Mouse (Mus musculus): ENCODE results near the gene Gm42669. TPM values are rescaled to one million over a fixed set of nuclear protein-coding genes. Genes with fewer than 3 reads are reported as not detected.

The Gm42669 gene
- polyA plus RNA-seq, 1 experiment from 2014 or later = 0.95 TPM

GRCm38 (mm10) chr5:107511326-107511725, 3.9 kb downstream of the Gm42669 start:
- Histone ChIP-seq H3K27ac (ENCODE audit: low read length) (no peak overlapping the region), H3K27me3 (ENCODE audit: control insufficient read depth, insufficient read depth, low read length) (no peaks in the 10 kb centered on the region), H3K9ac (replicated peaks; ENCODE audit: low read depth, low read length) (no peak overlapping the region), H3K36me3 (ENCODE audit: control insufficient read depth, insufficient read depth, low read length) (no peaks in the 10 kb centered on the region; the same call in 1 of the 2 replicates), H3K4me3 (ENCODE audit: low read depth, low read length) (no peak overlapping the region), H3K4me2 (replicated peaks; ENCODE audit: low read depth, low read length) (no peak overlapping the region), H3K9me3 (ENCODE audit: control insufficient read depth, low read depth, low read length) (no peaks in the 10 kb centered on the region), H3K4me1 (ENCODE audit: control insufficient read depth, insufficient read depth, low read length) (no peaks in the 10 kb centered on the region)
- ATAC-seq (ENCODE audit: insufficient number of reproducible peaks, insufficient read depth, low FRiP score, low read depth) = no peak
- WGBS = 47% methylated on average over 2 of the region's 2 CpGs

- Histone ChIP-seq H3K27ac (ENCODE audit: low read length) (no peak overlapping the region), H3K4me2 (replicated peaks; ENCODE audit: low read depth, low read length) (no peak overlapping the region), H3K9ac (replicated peaks; ENCODE audit: low read depth, low read length) (no peak overlapping the region), H3K4me1 (ENCODE audit: control insufficient read depth, insufficient read depth, low read length) (no peaks in the 10 kb centered on the region), H3K36me3 (ENCODE audit: control insufficient read depth, insufficient read depth, low read length) (no peaks in the 10 kb centered on the region), H3K4me3 (ENCODE audit: low read depth, low read length) (no peak overlapping the region), H3K9me3 (ENCODE audit: control insufficient read depth, low read depth, low read length) (no peaks in the 10 kb centered on the region), H3K27me3 (ENCODE audit: control insufficient read depth, insufficient read depth, low read length) (no peaks in the 10 kb centered on the region)
- WGBS = 51% methylated on average over 7 of the region's 7 CpGs
- no peak for ATAC-seq (ENCODE audit: insufficient number of reproducible peaks, insufficient read depth, low FRiP score, low read depth)
These were observed 6.2 kb downstream of the Gm42669 start for GRCm38 (mm10) chr5:107513583-107513982.

GRCm38 (mm10) chr5:107515453-107515852, 8.0 kb downstream of the Gm42669 start:
- no peak overlapping the region for H3K4me3 ChIP-seq (ENCODE audit: low read depth, low read length)
- H3K27ac ChIP-seq (ENCODE audit: low read length) = no peak overlapping the region
- no peaks in the 10 kb centered on the region for H3K4me1 ChIP-seq (ENCODE audit: control insufficient read depth, insufficient read depth, low read length)
- H3K36me3 ChIP-seq (ENCODE audit: control insufficient read depth, insufficient read depth, low read length) = no peaks in the 10 kb centered on the region
- 95% methylated on average over 3 of the region's 3 CpGs for WGBS
- H3K9me3 ChIP-seq (ENCODE audit: control insufficient read depth, low read depth, low read length) = no peaks in the 10 kb centered on the region
- H3K27me3 ChIP-seq (ENCODE audit: control insufficient read depth, insufficient read depth, low read length) = no peaks in the 10 kb centered on the region
- H3K9ac ChIP-seq (replicated peaks; ENCODE audit: low read depth, low read length) = no peak overlapping the region
- ATAC-seq (ENCODE audit: insufficient number of reproducible peaks, insufficient read depth, low FRiP score, low read depth) = no peak
- no peak overlapping the region for H3K4me2 ChIP-seq (replicated peaks; ENCODE audit: low read depth, low read length)

GRCm38 (mm10) chr5:107516087-107516486, 8.7 kb downstream of the Gm42669 start:
- H3K36me3 ChIP-seq (ENCODE audit: control insufficient read depth, insufficient read depth, low read length) = no peaks in the 10 kb centered on the region
- WGBS = 93% methylated on average over 1 of the region's 1 CpGs
- no peak for ATAC-seq (ENCODE audit: insufficient number of reproducible peaks, insufficient read depth, low FRiP score, low read depth)

GRCm38 (mm10) chr5:107518602-107519001, 11.2 kb downstream of the Gm42669 start:
- no peak overlapping the region for H3K4me2 ChIP-seq (replicated peaks; ENCODE audit: low read depth, low read length)
- H3K4me1 ChIP-seq (ENCODE audit: control insufficient read depth, insufficient read depth, low read length) = no peaks in the 10 kb centered on the region
- H3K36me3 ChIP-seq (ENCODE audit: control insufficient read depth, insufficient read depth, low read length) = no peaks in the 10 kb centered on the region
- no peak overlapping the region for H3K9ac ChIP-seq (replicated peaks; ENCODE audit: low read depth, low read length)
- H3K9me3 ChIP-seq (ENCODE audit: control insufficient read depth, low read depth, low read length) = no peaks in the 10 kb centered on the region
- no peak overlapping the region for H3K27ac ChIP-seq (ENCODE audit: low read length)
- 94% methylated on average over 4 of the region's 4 CpGs for WGBS
- no peak for ATAC-seq (ENCODE audit: insufficient number of reproducible peaks, insufficient read depth, low FRiP score, low read depth)
- H3K4me3 ChIP-seq (ENCODE audit: low read depth, low read length) = no peak overlapping the region
- H3K27me3 ChIP-seq (ENCODE audit: control insufficient read depth, insufficient read depth, low read length) = no peaks in the 10 kb centered on the region

More at GRCm38 (mm10) chr5:107516087-107516486, 8.7 kb downstream of the Gm42669 start:
- H3K27ac ChIP-seq (ENCODE audit: low read length) = no peak overlapping the region
- no peaks in the 10 kb centered on the region for H3K27me3 ChIP-seq (ENCODE audit: control insufficient read depth, insufficient read depth, low read length)
- H3K4me1 ChIP-seq (ENCODE audit: control insufficient read depth, insufficient read depth, low read length) = no peaks in the 10 kb centered on the region
- no peak overlapping the region for H3K4me3 ChIP-seq (ENCODE audit: low read depth, low read length)
- no peaks in the 10 kb centered on the region for H3K9me3 ChIP-seq (ENCODE audit: control insufficient read depth, low read depth, low read length)
- H3K4me2 ChIP-seq (replicated peaks; ENCODE audit: low read depth, low read length) = no peak overlapping the region
- H3K9ac ChIP-seq (replicated peaks; ENCODE audit: low read depth, low read length) = no peak overlapping the region

GRCm38 (mm10) chr5:107521386-107521785, 14.0 kb downstream of the Gm42669 start:
- H3K36me3 ChIP-seq (ENCODE audit: control insufficient read depth, insufficient read depth, low read length) = no peaks in the 10 kb centered on the region
- no peaks in the 10 kb centered on the region for H3K4me1 ChIP-seq (ENCODE audit: control insufficient read depth, insufficient read depth, low read length)
- H3K9me3 ChIP-seq (ENCODE audit: control insufficient read depth, low read depth, low read length) = no peaks in the 10 kb centered on the region
- H3K27ac ChIP-seq (ENCODE audit: low read length) = no peak overlapping the region
- H3K4me2 ChIP-seq (replicated peaks; ENCODE audit: low read depth, low read length) = no peak overlapping the region
- H3K4me3 ChIP-seq (ENCODE audit: low read depth, low read length) = no peak overlapping the region
- WGBS = 83% methylated on average over 6 of the region's 6 CpGs
- no peak for ATAC-seq (ENCODE audit: insufficient number of reproducible peaks, insufficient read depth, low FRiP score, low read depth)
- no peaks in the 10 kb centered on the region for H3K27me3 ChIP-seq (ENCODE audit: control insufficient read depth, insufficient read depth, low read length)
- no peak overlapping the region for H3K9ac ChIP-seq (replicated peaks; ENCODE audit: low read depth, low read length)

GRCm38 (mm10) chr5:107521897-107522296, 14.5 kb downstream of the Gm42669 start:
- no peak overlapping the region for H3K4me3 ChIP-seq (ENCODE audit: low read depth, low read length)
- H3K36me3 ChIP-seq (ENCODE audit: control insufficient read depth, insufficient read depth, low read length) = no peaks in the 10 kb centered on the region
- H3K4me2 ChIP-seq (replicated peaks; ENCODE audit: low read depth, low read length) = no peak overlapping the region
- WGBS = 75% methylated on average over 7 of the region's 7 CpGs
- no peaks in the 10 kb centered on the region for H3K4me1 ChIP-seq (ENCODE audit: control insufficient read depth, insufficient read depth, low read length)
- H3K27me3 ChIP-seq (ENCODE audit: control insufficient read depth, insufficient read depth, low read length) = no peaks in the 10 kb centered on the region
- no peak overlapping the region for H3K27ac ChIP-seq (ENCODE audit: low read length)
- no peaks in the 10 kb centered on the region for H3K9me3 ChIP-seq (ENCODE audit: control insufficient read depth, low read depth, low read length)
- no peak for ATAC-seq (ENCODE audit: insufficient number of reproducible peaks, insufficient read depth, low FRiP score, low read depth)
- H3K9ac ChIP-seq (replicated peaks; ENCODE audit: low read depth, low read length) = no peak overlapping the region

GRCm38 (mm10) chr5:107524281-107524680, 16.9 kb downstream of the Gm42669 start:
- no peak for ATAC-seq (ENCODE audit: insufficient number of reproducible peaks, insufficient read depth, low FRiP score, low read depth)
- Histone ChIP-seq H3K27ac (ENCODE audit: low read length) (no peak overlapping the region), H3K9me3 (ENCODE audit: control insufficient read depth, low read depth, low read length) (no peaks in the 10 kb centered on the region), H3K27me3 (ENCODE audit: control insufficient read depth, insufficient read depth, low read length) (no peaks in the 10 kb centered on the region), H3K4me1 (ENCODE audit: control insufficient read depth, insufficient read depth, low read length) (no peaks in the 10 kb centered on the region), H3K4me3 (ENCODE audit: low read depth, low read length) (no peak overlapping the region), H3K9ac (replicated peaks; ENCODE audit: low read depth, low read length) (no peak overlapping the region), H3K4me2 (replicated peaks; ENCODE audit: low read depth, low read length) (no peak overlapping the region), H3K36me3 (ENCODE audit: control insufficient read depth, insufficient read depth, low read length) (no peaks in the 10 kb centered on the region)
- 83% methylated on average over 10 of the region's 10 CpGs for WGBS

- WGBS = 91% methylated on average over 3 of the region's 3 CpGs
- Histone ChIP-seq H3K9ac (replicated peaks; ENCODE audit: low read depth, low read length) (no peak overlapping the region), H3K27me3 (ENCODE audit: control insufficient read depth, insufficient read depth, low read length) (no peaks in the 10 kb centered on the region), H3K4me1 (ENCODE audit: control insufficient read depth, insufficient read depth, low read length) (no peaks in the 10 kb centered on the region), H3K36me3 (ENCODE audit: control insufficient read depth, insufficient read depth, low read length) (no peaks in the 10 kb centered on the region), H3K4me2 (replicated peaks; ENCODE audit: low read depth, low read length) (no peak overlapping the region), H3K27ac (ENCODE audit: low read length) (no peak overlapping the region), H3K9me3 (ENCODE audit: control insufficient read depth, low read depth, low read length) (no peaks in the 10 kb centered on the region), H3K4me3 (ENCODE audit: low read depth, low read length) (no peak overlapping the region)
- no peak for ATAC-seq (ENCODE audit: insufficient number of reproducible peaks, insufficient read depth, low FRiP score, low read depth)
These were observed 21.4 kb downstream of the Gm42669 start for GRCm38 (mm10) chr5:107528856-107529255.
